Mouse (Mus musculus) monocyte, adult 5-6 weeks (primary cell): ENCODE measurements around the gene Cfap161. TPM values are rescaled to one million over a fixed set of nuclear protein-coding genes. Genes with fewer than 3 reads are reported as not detected.

ENCODE experiments used
- ATAC-seq: fragments of 153-309, 156-312 bp; replicated peaks from 2 replicates; pipeline ENCODE4 v1.8.0; 2017; ENCODE audit warnings: mild to moderate bottlenecking; ENCODE audit not compliant: low TSS enrichment, insufficient number of reproducible peaks, severe bottlenecking, poor library complexity, low FRiP score
- total RNA-seq: library from RNA; stranded (forward); fragments of 200-1000, 200-491, 200-594 nt; gene quantifications from 3 replicates; pipeline ENCODE4 v1.2.3, GENCODE M21; 2017

Gene Cfap161
- total RNA-seq, 1 experiment from 2014 or later, result not detected

DNA sequence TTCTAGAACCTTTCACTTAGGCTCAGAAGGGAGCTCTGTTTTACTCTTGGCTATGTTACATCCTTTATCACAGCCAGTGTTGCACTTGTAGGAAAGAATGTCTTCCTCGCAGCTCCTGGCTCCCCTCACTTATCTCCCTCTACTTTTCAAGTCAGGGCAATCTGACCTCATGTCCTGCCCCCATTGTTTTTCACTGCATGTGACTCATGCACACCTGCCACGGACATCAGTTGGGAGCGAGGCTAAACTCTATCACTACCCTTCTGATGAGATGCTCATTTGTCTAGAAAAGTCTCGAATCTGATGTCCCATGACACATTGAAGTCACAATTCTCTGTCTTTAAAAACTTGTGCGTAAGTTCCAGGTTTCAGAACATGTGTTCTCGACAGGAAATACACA lies 12.3 kb upstream of the Cfap161 start:
- ATAC-seq, result no peak

DNA sequence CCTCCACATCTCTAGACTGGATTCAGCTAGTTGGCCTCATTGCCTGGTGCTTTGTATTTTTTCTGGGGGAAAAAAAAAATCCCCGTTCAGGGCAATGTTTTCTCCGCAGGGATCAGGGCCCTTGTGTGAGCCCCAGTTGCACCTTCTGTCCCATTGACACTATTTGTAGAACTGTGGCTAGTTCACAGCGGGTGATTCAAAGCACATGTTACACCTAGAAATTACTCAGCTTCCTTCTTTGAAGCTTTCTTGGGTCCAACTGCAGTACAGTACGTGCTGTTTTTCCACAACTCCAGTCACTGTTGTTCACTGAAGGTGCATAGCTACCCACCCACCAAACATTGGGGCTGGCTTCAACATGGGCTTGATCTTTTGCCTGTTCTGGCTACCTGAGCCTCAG lies 9.1 kb upstream of the Cfap161 start:
- no peak for ATAC-seq

DNA sequence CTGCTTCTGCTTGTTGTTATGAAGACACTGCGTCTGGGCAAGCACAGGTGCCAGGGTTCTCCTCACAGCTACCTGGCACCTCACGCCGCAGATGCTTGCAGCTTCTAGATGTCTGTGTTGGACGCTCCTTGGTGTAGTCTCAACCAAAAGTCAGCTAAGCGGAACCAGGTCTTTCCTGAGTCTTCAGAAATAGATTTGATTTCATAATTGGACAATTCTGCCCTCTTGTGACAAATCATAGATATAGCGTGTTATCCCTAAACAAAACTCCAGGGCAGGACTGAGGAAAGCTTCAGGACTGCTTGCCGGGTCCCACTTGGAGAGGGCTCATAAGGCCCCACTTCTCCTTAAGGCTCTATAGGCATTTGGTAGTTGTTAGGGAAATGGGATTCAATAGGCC lies 7.8 kb upstream of the Cfap161 start:
- peak; percentile 81 for ATAC-seq

DNA sequence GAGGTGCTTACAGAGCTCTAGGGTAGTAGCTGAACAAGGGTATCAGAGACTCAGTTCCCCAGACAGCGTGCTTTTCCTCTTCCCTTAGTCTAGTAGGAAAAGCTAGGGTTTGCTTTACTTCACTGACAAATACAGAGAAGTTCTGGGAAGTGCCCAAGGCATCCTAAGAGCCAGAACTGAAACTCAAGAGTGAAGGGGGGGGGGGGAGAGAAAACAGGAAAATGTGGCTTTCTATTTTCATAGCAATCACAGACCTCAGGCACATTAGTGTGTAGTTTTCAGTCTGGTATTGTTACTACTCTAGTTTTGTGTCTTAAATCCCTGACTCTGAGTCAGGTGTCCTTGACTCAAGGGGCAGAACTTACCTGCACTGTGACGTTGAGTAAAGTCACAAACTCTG lies 7.3 kb upstream of the Cfap161 start:
- no peak for ATAC-seq

DNA sequence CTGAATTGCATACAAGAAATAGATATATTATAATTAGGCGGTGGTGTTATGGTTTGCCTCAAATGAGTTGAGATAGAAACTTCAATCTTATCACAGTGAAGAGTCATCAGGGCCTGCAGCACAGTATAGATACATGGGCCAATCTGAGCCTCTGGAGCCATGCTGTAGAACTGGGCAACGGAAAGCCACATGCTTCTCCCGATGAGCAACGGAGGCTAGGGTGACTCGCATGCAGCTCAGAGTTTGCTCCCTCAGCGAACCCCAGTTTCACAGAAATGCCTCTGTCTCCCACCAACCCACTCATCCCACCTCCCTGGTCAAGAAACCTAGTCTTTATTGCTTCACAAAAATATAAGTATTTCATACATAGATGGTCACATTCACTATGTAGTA lies 6.8 kb upstream of the Cfap161 start:
- no peak for ATAC-seq

DNA sequence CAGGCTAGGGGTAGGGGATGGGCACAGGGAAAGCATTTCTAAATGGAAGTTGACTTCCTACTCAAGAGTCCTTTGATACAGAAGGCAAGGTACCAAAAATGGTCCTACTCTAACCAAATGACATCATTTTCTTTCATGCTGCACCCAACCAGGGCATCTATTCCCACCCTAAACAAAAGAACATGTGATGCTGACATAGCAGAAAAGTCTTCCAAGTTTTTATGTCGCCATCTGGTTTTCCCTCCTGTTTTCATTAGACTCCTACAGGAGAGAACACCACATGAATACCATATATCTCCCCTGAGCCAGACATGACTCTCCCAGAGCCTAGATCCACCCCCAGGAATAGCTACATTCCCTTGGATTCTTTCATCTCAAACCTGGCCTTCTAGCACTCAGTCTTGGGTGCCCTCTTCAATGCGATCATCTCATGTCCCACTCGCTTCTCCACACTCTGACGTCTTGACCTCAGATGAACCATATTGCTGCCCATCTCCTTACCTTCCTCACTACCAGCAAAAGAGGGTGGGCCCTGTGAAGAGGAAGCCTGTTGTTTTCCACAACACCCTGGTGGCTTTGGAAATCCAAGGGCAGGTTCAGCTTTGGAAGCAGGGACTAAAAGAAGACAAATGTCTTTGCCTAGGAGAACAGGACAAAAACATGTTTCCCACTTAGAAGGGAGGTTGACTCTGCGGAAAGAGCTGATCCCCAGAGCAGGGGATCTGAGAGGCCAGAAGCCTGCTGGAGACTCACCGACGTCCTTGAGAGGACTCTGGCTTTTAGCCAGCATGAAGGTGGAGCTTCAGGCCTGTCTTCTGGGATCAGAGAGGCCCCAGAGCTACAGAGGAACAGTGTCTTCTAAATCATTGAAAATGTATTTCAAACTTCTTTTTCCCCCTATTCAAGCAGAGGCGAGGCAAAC lies 6.1 kb upstream of the Cfap161 start:
- ATAC-seq, result no peak

DNA sequence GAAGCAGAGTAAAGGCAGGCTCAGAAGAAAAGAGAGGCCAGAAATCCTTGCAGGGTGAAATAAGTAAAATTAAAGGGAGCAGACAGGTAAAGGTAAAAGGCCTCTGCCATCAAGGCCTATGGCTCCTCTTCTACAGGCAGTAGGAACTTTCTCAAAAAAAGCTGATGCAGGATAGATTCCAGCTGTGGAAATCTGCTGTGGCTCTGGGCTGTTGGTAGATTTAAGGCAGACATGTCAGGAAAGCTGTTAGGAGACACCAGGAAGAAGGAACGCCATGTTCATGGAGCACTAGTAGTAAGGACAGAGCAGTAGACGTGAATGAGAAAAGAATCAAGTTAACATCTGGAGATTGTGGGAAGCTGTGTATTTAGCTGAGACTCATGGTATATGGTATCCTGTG lies 5.4 kb upstream of the Cfap161 start:
- ATAC-seq, result no peak

DNA sequence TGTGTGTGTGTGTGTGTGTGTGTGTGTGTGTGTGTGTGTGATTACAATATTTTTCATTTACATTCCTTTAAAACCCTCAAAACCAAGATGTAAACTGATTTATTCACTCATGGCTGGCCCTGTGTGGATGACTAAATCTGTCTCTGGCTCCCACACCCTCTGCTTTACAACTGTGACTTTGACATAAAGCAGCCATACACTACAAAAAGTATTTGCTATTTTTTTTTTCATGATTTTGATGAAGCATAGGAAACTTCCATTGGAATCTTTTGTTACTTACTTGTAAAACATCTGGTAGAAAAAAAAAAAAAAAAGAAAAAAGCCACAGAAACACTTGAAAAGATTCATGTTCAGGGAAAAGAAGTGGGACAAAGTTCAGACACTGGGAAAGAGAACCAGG lies 3.3 kb upstream of the Cfap161 start:
- no peak for ATAC-seq

DNA sequence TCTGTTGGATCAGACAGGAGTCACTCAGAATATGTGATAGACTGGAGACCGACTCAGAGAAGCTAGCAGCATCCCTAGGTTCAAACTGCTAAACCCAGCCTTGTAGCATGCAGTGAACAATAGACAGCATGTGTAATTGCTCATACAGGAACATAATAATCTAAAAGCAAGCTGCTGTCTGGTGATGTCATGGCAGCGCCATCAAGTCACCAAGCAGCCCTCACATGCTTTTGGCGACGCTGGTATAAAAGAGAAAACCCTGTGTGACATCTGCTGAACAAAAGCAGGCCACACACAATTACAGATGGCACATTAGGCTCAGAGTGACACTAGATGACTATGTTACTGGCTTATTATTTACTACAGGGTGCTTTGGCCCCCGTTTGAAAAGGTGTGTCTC lies 1.5 kb upstream of the Cfap161 start:
- ATAC-seq, result no peak

DNA sequence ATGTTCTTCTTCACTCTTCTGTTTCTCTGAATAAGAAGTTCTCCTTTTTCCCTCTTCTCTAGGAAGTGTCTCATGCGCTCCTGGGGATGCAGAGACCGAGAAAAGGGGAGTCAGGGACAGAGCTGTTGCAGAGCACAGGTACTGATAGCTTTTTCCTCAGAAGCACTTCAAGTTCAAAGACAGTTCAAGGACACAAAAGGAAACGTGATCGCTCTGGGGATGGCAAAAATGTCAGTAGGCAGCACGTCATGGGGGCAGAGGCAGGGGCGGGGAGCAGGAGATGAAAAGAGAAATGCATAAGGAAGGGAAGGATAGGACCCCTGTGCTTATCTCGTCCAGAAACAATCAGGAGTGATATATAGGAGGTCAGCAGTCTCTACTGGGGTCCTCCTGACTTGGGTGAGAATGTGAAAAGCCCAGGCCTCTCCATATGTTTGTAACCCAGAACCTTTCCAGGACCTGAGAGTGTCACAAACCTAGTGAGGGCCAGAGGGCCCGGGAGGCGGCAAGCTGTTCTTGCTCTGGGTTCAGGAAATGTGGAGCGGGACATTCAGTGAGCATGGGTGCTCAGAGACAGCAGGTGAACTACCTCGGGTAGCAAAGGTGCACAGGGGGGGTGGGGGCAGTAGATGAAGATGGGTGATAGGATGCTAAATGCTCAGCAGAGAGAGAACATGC lies 535 bp downstream of the Cfap161 start:
- ATAC-seq, result no peak

DNA sequence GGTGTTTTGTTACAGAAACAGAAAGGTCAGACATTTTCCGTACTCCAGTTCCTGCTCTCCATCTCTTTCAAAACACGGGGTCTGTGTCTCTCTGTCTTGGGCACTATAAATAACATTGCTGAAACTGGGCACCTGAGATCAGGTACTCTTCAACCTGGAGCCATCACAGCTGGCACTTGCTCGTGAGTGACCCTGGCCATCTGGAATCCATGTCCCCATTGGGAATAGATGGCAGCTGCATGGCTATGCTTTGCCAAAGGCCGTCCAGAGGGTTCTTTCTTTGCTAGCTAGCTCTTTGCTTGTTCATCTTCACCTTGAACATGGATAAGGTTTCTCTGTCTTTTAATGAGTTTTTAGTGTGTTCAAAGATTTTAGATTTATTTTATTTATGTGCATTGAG lies 13.8 kb downstream of the Cfap161 start:
- ATAC-seq, result no peak

DNA sequence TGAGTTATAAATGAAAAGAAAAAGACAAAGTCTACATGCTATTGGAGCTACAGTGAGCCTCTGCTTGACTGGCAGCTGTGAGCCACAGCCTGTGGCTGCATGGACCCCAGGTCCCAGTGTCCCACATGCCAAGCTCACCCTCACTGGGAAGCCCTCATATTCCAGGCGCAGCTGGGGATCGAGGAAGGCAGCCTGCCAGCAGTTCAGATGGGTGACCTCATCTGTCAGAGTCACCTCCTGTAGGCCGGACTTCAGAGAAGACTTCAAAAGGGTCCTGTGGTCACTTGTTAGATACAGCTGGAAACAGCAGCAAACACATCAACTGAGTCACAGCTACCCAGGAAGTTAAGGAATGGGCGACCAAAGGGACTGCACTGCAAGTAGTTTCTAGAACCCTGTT lies 14.7 kb downstream of the Cfap161 start:
- no peak for ATAC-seq

DNA sequence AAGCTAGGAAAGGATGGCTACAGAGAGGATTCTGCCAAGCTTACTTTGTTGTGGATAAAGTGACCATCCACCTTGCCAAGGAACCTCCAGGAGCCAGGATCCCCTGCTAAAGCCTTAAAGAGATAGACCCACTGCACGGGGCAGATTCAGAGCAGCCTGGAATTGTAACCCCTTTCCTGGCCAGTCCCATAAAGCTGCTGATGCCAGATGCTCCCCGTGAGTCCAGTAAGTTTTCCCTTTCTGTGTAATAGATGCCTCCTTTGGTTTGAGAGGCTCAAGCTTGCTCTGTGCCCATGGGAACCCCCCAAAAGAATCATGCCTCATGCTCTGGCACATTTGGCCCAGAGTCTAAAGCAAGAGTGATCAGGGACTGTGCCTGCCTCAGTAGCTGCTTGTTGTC lies 15.7 kb downstream of the Cfap161 start:
- ATAC-seq, result no peak

DNA sequence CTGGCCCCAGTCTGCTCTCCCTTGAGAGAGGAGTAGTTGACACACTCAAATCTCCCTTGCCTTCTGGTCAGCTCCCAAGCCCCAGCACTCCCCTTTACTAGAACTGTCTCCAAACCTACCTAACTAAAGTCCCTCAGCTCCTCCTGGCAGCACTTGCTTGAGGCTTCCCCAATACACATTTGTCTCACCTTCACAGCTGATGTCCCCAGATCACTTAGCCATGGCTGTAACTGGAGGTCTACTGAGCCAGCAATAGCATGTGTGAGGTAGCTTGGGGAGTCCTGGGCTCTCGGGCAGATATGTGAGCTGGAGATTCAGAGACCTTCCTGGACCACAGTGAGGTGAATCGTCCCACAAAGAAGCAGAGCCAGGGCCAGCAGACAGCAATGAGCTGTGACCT lies 16.2 kb downstream of the Cfap161 start:
- no peak for ATAC-seq

DNA sequence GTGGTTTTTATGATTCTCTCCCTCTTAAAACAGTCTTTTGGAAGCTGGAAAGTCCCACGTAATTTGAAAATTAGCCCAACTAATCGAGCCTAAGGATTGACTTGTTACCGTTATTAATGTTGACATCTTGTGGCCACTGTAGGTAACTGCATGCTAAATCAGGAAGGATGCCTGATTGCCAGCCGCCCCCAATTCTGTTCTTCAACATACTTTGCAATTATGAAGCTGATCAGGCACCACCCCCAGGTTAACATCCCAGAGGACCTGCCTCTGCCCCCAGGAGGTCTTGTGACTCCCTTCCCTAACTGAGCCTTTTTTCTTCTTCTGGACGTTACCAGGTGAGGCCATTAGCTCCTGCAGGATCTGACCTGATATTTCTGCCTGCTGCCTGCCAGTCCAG lies 20.0 kb downstream of the Cfap161 start:
- ATAC-seq, result 0 out of 2 replicates have a peak, but pooled peaks have one; percentile 40

DNA sequence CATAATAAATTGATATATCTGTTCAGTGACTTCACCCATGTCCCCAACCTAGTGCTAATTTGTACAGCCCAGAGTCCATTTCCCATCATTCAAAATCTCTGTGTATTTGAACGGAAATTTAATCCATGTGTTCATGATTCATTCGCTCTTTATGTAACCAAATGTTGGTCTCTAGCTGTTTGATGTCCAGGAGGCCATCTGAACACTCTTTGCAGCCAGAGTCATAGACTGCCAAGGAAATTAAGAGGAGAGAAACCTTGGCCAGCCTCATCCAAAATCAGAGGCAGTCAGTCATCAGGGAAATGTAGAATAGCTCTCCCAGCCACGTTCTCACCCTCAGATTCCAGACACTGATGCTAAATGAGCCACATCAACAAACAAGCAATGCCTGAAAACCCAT lies 31.0 kb downstream of the Cfap161 start:
- ATAC-seq, result no peak

DNA sequence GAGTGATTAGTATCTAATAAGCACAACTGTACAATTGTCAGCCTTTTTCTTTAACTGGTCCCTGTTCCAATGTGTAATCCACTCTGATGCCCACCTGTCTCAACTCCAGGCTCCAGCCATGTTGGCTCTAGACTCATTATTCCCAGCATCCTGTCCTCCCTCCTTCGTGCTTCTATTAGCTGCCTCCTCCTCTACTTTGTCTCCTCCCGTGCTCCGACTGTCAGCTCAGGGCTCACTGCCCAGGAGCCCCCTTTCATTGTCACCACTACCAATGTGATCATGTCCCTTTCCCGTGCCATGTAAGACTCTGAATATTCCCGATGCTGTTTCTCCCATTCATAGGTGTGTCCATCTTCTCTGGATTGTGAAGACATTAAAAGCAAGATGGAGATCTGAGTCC lies 32.3 kb downstream of the Cfap161 start:
- no peak for ATAC-seq

DNA sequence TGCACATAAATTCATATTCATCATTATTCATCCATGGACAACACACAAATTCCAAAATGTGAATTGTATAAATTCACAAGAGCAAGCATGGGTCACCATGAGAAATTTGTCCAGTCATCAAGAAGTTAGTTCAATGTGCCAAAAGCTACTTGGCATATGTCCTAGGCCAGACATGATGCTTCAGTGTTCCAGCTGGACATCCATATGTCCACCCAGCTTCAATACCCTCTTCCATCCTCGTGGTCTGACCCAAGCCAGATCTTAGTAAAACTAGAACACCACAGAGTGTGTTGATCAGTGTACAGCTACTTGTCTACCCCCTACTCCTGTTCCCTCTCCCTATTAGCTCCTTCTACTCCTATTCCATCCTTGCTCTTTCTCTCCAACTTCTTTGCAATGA lies 43.6 kb downstream of the Cfap161 start:
- no peak for ATAC-seq

DNA sequence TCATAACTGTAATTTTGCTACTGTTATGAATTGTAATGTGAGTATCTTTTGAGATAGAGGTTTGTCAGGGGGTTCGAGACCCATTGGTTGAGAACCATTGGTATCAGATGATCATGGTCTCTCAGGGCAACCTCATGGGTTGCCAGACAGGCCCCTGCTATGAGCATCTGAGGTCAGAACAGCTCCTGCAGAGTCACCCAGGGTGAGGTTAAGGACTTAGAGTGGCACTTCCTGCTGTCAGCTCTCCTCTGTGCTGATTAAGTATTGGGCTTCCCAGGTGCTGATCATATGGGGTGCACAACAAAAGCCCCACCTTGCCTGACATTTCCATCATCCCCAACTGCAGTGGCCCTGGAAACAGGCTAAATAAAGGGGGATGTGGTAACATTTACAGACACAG lies 46.3 kb downstream of the Cfap161 start:
- no peak for ATAC-seq

DNA sequence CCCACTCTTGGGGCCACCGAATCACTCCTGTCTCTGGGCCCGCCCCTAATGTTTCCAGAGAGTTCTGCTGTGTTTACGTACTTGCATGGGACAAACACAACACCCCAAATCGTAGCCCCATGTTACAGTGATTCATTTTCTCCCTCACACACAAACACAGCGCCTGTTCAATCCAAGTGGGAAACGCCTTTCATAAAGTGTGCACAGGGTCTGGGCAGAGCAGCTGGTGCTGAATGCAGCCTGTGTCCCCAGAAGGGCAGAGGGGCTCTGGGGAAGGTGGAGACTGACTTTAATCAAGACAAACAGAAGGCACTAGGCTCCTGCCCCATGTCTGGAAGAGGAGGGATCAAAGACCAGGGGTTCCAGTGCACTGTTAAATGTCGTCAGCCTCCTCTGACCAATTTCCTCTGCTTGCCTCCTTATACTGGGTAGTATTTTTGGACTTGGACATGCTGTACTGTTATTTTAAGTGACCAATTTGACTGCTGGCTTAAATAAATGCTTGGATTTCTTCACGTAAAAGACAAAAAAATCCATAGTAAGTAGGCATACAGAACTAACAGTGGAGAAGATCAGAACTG lies 48.5 kb downstream of the Cfap161 start:
- ATAC-seq, result no peak
